Mouse (Mus musculus) spleen, postnatal 0 days (tissue): ENCODE results near the gene Eps8. TPM values are rescaled to one million over a fixed set of nuclear protein-coding genes. Genes with fewer than 3 reads are reported as not detected.

Experiments
- polyA plus RNA-seq: library from polyadenylated mRNA; unstranded; fragments of >200 nt; fragmentation: Nextera tagmentation; extraction: Ambion mirVana; gene quantifications from 2 replicates; pipeline ENCODE4 v1.2.1, GENCODE M21; 2015

Gene Eps8
- polyA plus RNA-seq = 10.4 and 14.2 TPM in 2 replicates

DNA sequence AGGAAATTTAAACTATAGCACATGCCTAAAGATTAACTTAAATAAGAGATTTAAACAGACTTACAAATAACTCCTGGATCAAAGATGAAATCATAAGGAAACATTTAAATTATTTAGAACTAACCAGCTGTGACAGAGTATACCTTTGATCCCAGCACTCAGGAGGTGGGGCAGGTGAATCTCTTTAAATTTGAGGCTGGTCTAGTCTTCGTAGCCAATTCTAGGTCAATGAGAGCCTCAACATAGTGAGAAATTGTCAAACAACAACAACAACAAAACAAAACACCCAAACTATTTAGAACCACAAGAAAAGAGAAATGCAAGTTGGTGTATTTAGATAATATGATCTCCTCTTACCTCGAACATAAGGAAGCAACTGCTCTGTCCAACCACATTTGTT is at the start of gene Eps8:
Gene Eps8, minus strand, starts transcription at position 101 of the 400 bp plus-strand sequence.

Other genes starting within 250 kb of the Eps8 start
- gene Strap, start 80.2 kb upstream of the Eps8 start, polyA plus RNA-seq = 80.5 and 86.8 TPM in 2 replicates
- 42.1 and 44.9 TPM in 2 replicates for gene Dera, start 99.7 kb upstream of the Eps8 start, polyA plus RNA-seq